Mouse (Mus musculus): Measurements from ENCODE around the gene Smu1. TPM values are rescaled to one million over a fixed set of nuclear protein-coding genes. Genes with fewer than 3 reads are reported as not detected.
"Not testable (repeated sequence)": the region's sequence is repeated elsewhere in the genome, so short reads cannot be mapped to it uniquely, and the experiment has no call there.

Smu1 gene
- 10 to 100 TPM; 29.4 to 29.7 TPM for total RNA-seq (2021)
- long read RNA-seq, experiment 1, transcript Smu1-201 (12 exons, 2,418 nt), result major isoform, 72 of 75 reads
- long read RNA-seq, experiment 1, partial matches to known transcripts, result 3 of 75 reads
- long read RNA-seq, experiment 1, other reads (novel, unspliced or antisense), result 0 of 75 reads
- long read RNA-seq, experiment 2, transcript Smu1-201 (12 exons, 2,418 nt), result major isoform, 74 of 78 reads
- long read RNA-seq, experiment 2, partial matches to known transcripts, result 2 of 78 reads
- long read RNA-seq, experiment 2, other reads (novel, unspliced or antisense), result 2 of 78 reads

DNA sequence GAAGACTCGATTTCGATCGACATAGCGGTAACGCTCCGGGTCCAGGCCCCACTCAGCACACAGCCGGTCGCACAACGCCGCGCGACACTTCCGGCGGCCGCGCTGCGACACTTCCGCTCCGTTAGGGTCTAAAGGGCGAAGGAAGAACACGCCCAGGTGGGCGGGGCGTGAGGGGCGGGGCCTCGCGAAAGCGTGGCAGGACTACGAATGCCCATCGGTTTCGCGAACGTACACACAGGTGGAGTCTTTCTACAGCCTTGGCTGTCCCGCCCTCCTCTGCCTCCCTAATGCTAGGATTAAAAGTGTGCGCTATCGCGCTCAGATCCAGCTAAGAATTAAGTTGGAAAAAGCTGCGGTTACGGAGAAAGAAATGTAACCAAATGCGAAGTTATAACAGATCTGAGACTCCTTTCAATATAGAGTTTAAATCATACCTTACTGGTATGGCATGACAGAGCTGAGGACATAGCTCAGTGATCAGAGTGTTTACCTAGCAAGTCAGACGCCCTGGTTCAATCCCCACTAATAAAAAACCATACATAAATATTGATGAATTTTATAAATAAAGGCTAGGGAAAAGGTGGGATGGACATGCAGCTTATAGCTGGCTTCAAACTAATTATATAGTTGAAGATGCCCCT, at the start of gene Smu1:
Gene Smu1 (minus strand): TSS at position 144 of the 641 bp plus-strand sequence.
- peak; percentile 95 for DNase-seq (ENCODE audit: low spot score)

DNA sequence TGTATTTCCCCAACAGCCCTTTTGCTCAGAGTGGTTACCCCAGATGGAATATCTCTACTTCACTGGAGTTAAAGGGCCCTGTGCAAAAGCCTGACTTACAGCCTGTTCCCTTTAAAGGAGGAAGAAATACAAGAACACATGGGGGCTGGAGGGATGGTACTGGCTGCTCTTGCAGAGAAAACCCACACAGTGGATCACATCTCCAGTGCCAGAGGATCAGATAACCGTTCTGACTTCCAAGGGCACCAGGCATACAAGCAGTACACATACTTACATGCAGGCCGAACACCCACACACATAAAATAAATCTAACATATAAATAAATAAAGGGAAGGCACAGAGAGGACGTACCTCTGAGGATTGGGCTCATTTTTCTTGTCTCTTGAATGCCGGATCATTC, 49.7 kb upstream of the Smu1 start:
- peak; percentile 47 for DNase-seq (ENCODE audit: low spot score)

DNA sequence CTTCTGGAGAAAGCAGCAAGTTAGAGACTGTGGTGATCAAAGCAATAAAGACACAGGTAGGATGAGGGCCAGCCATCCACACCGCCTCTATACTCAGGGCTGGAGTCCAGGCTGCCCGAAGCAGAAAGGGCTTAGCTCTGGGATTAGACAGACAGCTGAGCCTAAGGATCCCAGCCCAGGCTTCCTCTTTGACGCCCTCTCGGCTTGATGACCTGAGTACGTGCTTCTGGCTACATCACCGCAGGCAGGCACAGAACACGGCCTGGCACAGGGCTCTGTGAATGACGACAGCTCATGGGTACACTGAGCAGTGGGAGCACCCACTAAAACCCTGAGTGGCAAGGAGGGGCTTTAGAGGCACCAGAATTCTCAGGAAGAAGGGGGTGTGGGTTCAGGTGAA, 47.7 kb upstream of the Smu1 start:
- peak; percentile 71 for DNase-seq (ENCODE audit: low spot score)

DNA sequence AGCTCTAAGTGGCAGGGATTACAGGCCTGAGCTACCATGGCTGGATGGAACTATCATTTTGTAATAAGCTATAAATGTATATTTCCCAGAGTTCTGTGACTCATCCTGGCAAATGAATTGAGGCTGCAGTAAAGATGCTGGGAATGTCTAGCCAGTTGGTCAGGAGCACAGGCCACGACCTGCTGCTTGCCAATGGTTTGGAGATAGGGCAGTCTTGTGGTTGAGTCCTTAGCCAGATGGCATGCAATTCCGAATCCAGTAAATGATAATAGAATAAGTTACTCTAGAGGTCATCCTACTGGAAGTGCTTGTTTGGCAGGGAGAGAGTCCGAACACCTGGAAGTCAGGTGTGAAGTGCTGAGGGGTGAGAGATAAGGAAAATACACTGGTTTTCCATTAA, 45.1 kb upstream of the Smu1 start:
- no peak for DNase-seq (ENCODE audit: low spot score)

DNA sequence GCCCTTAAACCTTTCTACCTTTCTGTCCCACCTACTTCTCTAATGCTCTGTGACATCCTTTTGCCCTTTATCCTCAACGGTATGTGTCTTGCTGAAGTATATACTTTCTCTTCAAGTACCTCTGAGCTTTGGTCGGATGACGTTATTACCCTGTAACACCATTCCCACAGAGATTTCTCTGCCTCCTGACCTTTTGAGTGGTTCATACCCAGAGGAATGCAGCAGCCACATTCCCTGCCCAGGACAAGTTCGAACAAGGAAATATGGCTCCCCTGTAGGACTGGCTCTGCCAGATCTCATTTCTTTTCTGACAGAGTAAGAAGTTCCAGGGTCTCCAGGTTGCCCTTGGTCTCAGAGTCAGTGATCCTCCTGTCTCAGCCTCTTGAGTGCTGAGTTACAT, 44.2 kb upstream of the Smu1 start:
- DNase-seq (ENCODE audit: low spot score), result no peak

DNA sequence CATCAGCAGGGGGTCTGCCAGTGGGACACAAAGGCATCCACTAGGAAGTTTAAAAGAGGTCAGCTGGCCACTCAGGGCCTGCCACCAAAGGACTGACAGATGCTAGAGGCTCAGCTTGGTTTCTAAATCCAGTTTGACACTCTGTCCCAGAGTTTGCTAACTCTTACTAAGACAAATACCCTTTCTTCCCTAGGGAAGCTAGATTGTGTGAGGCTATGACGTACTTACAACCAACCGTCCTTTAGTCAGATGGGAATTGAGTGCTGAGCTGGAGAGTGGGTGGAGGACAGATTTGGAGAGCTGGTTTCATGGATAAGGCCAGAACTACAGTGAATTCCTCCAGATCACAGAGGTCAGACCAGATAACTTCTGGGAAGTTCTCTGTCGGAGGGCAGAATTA, 43.1 kb upstream of the Smu1 start:
- no peak for DNase-seq (ENCODE audit: low spot score)

DNA sequence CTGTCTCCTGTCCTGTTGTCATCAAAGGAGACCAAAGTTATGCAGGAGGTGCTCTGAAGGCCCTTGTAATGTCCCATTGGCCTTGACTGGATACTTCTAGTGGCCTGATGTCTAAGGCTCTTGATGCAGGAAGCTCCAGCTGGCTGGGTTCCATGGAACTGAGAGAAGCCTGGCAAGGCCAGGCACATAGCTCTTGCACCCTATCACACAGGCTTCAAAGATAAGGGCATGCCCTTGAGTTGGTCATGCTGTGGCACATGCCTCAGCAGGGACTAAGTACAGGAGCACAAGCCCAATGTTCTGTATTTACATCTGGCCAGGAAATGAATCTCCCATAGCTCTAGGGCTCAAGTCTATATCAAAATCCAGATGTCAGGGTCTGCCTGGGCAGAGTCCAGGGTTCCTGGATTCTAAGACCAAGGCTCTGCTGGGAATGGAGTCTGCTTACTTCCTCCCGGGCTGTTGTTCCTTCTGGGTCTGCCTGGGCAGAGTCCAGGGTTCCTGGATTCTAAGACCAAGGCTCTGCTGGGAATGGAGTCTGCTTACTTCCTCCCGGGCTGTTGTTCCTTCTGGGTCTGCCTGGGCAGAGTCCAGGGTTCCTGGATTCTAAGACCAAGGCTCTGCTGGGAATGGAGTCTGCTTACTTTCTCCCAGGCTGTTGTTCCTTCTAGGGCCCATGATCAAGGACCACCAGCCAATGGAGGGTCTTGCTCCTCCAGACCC, 41.3 kb upstream of the Smu1 start:
- DNase-seq (ENCODE audit: low spot score), result not testable (repeated sequence)

DNA sequence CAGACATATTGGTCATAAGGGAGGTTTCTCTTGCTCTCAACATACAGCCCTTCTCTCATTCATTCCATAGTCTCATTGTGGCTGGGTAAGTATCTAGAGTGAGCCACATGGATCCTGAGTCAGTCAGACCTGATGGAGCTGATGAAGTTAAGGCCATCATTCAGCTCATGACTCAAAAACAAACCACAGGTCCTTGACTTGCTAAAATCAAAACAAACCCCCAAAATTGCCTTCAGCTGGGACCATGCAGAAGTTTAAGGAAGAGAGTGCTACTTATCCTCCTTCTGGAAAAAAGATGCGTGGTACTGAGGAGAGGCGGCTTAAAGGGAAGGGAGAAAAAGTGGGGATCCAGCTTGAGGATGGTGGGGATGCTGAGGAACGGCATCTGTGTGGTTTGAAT, 38.0 kb upstream of the Smu1 start:
- DNase-seq (ENCODE audit: low spot score), result no peak

DNA sequence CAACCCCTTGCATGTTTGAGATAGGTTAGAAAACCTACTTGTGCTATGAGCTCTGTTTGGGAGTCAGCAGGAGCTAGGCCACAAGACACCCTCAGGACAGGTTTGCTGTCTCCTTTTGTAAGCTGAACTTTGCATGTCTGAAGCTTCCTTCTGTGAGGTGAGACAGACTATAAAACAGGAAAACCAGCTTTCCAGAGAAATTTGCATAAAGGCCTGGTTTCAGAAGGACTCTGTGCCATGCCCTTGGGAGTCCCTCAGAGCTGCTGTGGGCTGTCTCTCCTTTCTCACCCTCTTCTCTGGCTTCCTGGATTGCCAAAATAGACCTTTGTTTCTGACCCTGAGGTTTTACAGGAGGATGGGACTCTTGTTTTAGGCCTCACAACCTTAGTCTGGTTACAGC, 36.6 kb upstream of the Smu1 start:
- no peak for DNase-seq (ENCODE audit: low spot score)

DNA sequence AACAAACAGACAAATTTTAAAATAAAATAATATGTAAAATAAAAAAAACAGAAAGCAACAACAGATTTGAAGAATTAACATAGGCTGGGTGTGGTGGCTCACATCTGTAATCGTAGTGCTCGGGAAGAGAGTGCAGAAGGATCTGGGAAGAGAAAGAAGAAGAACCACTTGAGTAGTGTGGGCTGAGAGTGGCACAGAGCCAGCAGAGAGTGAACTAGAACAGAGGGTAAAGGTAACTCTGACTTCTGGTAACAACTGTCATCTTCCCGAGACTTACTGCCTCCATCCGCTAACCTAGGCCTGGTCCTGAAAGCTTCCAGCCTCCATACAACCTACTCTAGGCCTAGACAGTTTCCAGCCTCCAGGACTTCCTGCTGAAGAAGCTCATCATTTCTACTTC, 33.5 kb upstream of the Smu1 start:
- no peak for DNase-seq (ENCODE audit: low spot score)

DNA sequence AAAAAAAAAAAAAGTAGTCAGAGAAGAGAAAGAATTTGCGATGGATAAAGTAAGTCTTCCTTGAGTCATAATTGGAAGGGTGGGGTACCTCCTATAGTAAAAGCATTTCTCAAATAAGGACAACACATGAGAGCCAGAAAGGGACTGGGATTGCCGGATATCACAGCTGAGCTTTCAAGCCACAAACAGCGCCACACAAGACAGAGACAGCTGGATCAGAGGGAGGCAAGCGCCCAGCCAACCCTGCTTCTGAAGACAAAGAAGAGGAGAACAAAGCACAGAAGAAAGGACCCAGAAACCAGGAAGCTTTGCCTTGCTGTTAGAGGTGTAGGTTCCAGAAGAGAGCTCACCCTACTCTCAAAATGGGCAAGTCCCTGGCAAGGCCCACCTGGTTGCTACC, 28.9 kb upstream of the Smu1 start:
- DNase-seq (ENCODE audit: low spot score), result no peak

DNA sequence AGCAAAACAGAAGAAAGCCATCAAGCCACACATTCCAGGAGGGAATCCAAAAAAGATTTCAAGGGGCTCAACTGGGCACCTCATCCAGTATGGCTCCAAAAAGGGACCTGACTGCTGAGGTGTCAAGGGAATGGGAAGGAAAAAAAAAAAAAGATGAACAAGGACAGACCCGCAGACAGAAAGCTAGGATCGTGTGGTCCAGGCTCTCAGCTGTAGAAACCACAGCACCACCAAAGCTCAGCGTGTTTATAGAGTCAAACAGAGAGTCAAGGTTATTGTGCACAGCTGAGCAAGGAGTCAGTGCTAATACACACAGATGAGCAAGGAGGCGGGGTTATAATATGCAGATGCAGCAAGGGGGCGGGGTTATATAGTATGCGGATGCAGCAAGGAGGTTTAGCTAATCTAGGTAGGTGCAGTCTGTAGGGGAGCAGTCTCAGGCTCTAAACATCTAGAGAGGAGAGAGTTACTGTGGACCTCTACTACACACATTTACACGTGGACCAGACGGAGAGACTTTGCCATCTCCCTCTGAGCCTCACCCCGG, 28.0 kb upstream of the Smu1 start:
- DNase-seq (ENCODE audit: low spot score), result no peak

DNA sequence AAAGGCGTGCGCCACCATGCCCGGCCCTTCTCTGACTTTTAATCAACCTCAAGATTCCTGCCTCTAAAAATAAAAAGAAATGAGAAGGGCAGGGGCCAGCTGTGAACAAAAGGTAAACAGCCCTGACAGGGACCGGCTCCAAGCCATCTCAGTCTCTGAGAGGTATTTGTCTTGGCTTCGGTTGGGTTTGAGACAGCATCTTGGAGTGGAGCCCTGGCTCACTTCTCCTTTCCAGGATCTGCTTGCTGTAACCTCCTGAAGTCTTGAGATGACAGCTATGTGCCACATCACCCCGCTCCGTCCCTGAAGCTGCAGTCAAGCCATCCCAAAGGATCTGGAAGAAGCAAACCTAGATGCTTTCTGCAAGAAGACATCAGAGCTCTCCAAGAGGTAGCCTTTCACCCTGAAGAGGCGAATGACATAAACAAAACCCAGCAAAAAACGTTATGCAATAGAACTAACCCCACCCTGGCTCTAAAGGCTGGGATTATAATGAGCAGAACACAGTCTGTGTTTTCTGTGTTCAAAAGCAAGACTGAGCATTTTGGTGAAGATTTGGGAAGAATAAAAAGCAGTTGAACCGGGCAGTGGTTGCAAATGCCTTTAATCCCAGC, 26.9 kb upstream of the Smu1 start:
- DNase-seq (ENCODE audit: low spot score), result peak; percentile 70

DNA sequence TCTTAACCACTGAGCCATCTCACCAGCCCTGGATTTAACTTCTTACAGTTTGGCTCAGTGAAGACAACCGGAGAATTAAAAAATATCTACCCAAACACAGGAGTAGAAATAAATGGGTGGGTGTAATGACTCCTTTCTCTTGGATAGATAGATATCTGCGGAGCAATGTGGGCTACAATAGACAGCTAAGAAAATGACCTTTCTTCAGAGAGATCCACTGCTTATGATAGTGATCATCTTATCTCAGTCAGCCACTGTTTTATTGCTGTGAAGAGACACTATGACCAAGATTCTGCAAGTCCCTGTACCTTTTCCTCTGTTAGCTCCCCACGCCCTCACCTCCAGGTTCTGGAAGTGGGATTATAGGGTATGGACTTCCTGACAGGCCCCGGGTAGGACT, 25.3 kb upstream of the Smu1 start:
- no peak for DNase-seq (ENCODE audit: low spot score)

DNA sequence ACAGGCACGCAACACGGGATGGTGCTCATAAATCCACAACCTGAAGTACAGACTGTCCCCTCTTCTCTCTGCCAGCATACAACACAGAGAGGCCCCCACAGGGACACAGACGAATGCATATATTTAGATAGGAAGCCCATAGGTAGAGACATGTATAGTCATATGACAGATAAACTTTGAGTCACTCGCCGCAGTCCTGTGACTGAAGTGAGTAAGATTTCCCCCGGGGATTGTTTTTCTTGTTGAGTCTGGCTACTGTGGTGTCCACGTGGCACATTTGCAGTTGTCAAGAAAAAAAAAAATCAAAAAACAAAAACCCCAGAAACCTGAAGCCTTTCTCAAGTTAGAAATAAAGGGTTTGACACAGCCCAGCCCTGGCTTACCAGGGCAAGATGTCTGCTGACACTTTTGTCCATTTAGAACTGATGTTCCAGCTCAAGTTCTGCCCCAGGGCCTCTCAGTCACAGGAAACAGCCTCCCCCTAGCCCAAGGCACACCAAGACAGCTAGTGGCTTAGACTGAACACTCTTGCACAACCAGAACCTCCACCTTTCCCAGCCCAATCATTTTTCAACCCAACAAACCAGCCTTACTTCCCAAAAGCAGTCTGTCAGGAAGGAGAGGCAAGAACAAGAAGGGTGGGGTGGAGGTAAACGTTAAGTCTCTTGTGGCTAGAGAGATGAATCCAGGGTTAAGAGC, 24.2 kb upstream of the Smu1 start:
- no peak for DNase-seq (ENCODE audit: low spot score)

DNA sequence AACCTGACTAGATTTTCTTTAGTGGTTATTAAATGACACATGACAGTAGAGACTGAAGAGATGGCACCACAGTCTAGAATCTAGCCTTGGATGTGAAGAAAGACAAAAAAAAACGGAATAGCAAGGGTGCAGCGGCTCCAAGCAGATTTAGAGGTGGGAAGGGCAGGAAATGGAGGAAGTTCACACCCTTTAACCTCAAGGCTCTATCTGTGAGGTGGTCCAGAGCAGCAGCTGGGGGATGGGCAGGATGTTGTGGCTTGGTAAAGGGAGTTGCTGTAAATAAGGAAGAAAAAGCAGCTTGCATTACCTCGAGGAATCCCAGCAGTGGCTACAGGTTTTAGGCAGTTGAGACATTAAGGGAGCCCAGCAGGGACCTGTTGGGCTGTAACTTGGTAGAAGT, 23.4 kb upstream of the Smu1 start:
- no peak for DNase-seq (ENCODE audit: low spot score)

DNA sequence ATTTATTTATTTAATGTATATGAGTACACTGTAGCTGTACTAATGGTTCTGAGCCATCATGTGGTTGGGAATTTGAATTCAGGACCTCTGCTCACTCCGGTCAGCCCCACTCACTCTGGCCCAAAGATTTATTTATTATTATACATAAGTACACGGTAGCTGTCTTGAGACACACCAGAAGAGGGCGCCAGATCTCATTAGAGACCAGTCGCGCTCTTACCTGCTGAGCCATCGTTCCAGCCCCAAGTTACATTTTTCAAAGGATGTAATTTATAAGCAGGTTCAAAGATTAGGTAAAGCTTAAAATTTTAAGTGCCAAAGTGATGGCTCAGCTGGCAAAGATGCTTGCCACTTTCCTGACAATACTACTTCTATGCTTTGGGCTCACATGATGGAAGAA, 20.9 kb upstream of the Smu1 start:
- peak; percentile 21 for DNase-seq (ENCODE audit: low spot score)

DNA sequence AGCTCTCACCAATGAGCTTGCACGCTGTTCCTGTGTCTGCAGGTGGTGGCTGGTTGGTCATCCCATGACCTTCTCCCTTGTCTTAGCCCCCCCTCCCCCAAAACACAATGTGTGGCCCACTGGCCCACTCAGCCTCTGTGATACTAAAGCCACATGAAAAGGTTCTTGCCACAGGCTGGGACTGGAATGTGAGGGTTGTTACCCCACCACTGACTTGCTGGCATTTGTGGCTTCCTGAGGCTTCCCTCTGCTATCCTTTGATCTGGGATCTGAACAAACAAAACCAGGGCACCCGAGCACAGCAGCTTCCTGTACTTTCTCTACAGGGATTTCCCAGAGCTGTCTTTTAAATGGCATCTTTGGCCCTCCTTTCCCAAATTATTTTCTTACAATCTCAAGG, 19.4 kb upstream of the Smu1 start:
- no peak for DNase-seq (ENCODE audit: low spot score)

DNA sequence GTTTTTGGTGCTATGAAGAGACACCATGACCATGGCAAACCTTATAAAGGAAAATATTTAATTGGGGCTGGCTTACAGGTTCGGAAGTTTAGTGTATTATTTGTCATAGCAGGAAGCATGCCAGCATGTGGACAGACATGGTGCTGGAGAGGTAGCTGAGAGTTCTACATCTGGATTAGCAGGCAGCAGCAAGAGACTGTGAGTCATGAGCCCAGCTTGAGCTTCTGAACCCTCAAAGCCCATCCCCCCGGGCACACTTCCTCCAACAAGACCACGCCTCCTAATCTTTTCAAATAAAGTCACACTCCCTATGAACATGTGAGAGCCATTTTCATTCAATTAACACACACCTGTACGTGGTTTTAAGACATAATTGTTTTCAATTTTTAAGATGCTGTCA, 18.7 kb upstream of the Smu1 start:
- no peak for DNase-seq (ENCODE audit: low spot score)

DNA sequence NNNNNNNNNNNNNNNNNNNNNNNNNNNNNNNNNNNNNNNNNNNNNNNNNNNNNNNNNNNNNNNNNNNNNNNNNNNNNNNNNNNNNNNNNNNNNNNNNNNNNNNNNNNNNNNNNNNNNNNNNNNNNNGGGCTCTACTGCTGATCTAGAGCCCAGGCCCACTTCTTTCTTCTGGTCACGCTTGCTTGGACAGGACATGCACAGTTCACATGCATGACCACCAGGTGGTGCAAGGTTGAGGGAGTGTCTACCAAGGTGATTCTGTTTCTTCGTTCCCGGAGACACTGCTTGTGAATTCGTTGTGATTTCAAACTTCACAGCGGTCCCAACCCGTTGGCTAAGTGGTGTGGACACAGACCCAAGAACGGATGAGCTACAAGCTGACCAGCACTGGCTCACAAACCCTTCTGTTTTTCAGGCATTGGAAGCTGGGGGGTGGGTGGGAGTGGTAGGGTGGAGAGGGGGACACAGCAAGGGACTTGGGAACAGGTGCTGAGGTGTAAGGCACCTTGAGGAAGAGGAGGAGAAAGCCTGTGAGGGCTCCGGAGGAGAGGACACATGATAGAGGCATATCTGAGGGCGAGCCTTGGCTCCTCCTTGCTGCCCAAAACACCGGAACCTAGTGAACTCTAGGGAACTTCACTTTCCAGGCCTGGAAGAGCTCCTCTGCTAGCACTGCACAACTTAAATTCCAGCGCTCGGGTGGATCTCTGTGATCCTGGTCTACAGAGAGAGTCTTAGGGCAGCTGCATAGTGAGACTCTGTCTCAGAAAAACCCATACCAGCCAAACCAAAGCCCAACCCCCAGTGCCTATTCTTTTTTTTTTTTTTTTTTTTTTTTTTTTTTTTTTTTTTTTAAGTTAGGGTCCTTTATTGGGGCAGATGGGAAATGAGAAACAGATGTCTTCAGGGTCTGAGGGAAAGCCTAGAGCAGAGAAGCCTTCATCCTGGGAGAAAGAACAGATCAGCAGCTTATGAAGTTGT, 16.8 kb upstream of the Smu1 start:
- peak; percentile 85 for DNase-seq (ENCODE audit: low spot score)

Data from gastrocnemius, adult 18-20 months (tissue).